Mouse (Mus musculus) megakaryocyte-erythroid progenitor cell, adult 5-6 weeks (primary cell): ENCODE measurements around the gene Pf4. TPM values are rescaled to one million over a fixed set of nuclear protein-coding genes. Genes with fewer than 3 reads are reported as not detected.
"Not testable (repeated sequence)": the region's sequence is repeated elsewhere in the genome, so short reads cannot be mapped to it uniquely, and the experiment has no call there.

Experiments used
- ATAC-seq: replicated peaks from 2 replicates; pipeline ENCODE4 v1.8.0; 2016; ENCODE audit warnings: mild to moderate bottlenecking, inconsistent platforms; ENCODE audit not compliant: severe bottlenecking, poor library complexity, low FRiP score, low TSS enrichment
- total RNA-seq, 2 experiments: library from RNA; stranded (forward) in 1 of 2; stranded (reverse) in 1 of 2; fragments of 200-1000, 215-1000 nt in 1 of 2; fragments of >200 nt in 1 of 2; fragmentation: Nextera tagmentation in 1 of 2; gene quantifications; 2 replicates each; pipeline ENCODE4 v1.2.3; 2014 to 2017

The Pf4 gene
- total RNA-seq, 2 experiments from 2014 or later: 2.3 to 40.2 TPM

GRCm38 (mm10) chr5:90783697-90784096 lies 11.5 kb downstream of the Pf4 start:
- ATAC-seq: no peak

DNA sequence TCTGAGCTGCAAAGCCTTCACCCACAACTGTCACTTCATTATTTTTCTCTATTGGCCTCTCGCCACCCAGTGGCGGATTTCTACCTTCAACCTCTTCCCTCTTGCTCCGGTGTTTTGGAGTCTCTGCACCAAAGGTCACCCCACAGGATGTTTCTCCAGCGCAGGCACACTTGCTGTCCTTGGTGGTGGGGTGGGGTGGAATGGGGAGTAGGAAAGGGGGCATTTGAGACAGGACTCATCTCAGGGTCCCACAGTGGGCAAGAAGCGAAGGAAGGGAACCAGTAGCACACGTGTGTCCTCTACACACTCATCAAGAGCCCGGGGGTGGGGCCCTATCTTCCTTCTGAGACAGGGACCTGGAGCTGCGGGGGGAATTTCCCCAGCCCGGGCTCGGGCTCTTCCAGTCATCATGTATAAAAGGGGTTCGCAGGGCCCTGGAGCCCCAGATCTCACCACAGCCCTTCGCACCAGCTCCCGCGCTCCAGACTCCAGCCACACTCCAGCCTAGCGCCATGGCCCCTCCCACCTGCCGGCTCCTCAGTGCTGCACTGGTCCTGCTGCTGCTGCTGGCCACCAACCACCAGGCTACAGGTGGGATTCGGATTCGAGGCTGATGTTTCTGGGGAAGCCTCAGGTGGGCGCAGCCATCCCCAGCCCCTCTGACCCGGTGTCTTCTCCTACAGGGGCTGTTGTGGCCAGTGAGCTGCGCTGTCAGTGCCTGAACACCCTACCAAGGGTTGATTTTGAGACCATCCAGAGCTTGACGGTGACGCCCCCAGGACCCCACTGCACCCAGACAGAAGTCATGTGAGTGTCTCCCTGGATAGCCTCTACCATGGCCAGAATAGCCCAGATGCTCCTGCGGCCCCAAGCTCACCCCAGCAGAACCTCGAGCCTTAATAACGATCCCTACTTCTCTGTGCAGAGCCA lies 13.7 kb downstream of the Pf4 start, which contains the start of gene Cxcl3:
Cxcl3 (plus strand) TSS at position 445 of the 930 bp plus-strand sequence.
- peak; percentile 82 for ATAC-seq

DNA sequence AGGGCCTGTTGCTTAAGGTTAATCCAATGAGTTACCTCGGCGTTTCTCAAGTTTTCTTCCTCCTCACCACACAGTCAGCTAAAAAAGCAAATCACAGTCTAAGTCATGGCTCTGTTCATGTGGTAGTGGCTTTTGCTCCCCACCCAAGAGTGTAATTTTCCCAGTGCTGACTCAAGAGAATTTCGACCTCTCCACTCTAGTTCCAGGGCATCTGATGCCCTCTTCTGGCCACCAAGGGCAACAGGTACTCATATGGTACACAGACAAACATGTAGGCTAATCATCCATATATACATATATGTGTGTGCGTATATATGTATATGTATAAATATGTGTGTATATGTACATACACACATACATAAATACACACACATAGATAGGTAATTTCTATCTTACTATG lies 15.9 kb downstream of the Pf4 start:
- peak; percentile 55 for ATAC-seq

DNA sequence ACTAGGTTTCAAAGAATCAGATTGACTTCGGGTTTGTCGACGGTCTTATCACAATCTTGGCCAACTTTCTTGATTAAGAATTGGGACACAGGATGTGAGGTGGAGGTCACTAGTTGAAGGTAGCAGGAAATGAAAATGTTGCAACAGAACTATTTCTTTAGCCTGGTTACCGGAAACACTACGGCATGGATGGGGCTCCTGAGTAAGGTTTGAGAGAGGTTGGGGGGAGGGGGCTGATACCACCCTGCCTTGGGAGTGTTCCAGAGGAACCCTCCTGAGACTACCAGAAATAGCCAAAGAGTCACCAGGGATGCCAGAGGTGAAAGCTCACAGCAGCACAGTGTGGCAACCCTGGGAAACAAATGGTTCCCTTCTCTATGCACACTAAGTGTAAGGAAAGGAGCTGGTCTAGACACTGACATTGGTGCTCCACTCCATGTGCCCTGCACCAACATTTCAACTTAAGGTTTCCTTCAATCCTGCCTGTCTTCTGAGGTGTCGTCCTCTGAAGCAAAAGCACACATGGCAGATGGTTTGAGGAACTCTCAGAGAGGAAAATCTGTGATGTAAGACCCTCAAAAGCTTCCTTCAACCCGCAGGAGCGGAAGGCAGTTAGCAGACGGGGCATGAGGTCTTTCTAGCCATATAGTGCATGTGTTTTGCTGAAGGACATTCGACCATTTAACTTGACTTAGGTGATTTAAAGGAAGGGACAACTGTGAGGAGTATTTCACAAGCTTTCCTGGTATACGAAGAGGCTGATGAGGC lies 17.3 kb downstream of the Pf4 start:
- ATAC-seq: no peak

DNA sequence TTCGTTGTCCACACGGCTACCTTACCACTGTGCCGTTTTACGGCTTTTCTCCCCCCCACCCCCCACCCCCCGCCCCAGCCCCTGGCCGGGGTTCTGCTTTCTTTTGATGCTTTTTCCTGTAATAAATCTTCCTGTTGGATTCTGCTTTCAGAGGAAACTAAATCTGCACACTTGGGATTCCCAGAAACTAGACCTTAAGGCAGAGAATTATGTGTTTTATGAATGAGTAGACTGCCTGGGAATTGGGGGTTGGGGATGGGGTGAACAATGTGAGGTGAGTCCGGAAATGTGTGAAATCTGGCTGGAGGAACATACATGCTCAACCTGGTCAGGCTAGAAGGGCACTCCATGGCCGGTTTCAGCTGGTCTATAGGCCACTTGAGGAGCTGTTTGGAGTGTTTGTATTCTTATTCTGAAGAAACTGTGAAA lies 17.9 kb downstream of the Pf4 start:
- ATAC-seq: no peak

- ATAC-seq: no peak
Measured at GRCm38 (mm10) chr5:90794195-90794625, 22.0 kb downstream of the Pf4 start, which contains the start of gene Cxcl15. TSS of gene Cxcl15 (plus strand) at chr5:90794534.

GRCm38 (mm10) chr5:90795392-90795791 lies 23.2 kb downstream of the Pf4 start:
- not testable (repeated sequence) for ATAC-seq

DNA sequence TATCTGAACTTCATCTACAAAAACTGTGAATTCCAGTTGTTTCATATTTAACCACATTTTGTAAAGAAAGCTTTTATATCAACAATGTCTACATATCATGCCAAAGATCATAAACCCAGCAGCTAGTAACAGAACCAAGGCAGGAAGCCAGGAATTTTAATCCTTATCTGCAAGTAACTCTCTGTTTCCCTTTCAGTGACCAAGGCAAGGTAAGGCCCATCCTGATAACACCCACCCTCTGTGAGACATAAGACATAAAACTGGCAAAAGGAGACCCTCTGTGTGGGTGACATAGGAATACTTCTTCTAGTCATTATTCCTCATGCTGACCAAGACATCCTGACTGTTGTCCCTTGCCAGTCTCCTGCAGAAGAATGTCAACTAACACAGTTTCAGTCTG lies 32.3 kb downstream of the Pf4 start:
- peak; percentile 61; the same call in 1 of the 2 replicates for ATAC-seq

GRCm38 (mm10) chr5:90806050-90806449 lies 33.8 kb downstream of the Pf4 start:
- ATAC-seq: no peak

- ATAC-seq: no peak
Measured at GRCm38 (mm10) chr5:90807176-90807950, 35.1 kb downstream of the Pf4 start.

- no peak for ATAC-seq
Measured at GRCm38 (mm10) chr5:90819756-90820155, 47.5 kb downstream of the Pf4 start.

Other genes with a start within 250 kb of the Pf4 start
- gene 5830473C10Rik, start 211.3 kb upstream of the Pf4 start, total RNA-seq (2014; fragmentation: Nextera tagmentation): not detected in 2 replicates
- not detected in 2 replicates for gene 5830473C10Rik, start 211.3 kb upstream of the Pf4 start, total RNA-seq (2017)
- gene Rassf6, start 131.8 kb upstream of the Pf4 start, total RNA-seq (2014; fragmentation: Nextera tagmentation): not detected in 2 replicates
- gene Rassf6, start 131.8 kb upstream of the Pf4 start, total RNA-seq (2017): not detected in 2 replicates
- gene Cxcl5, start 13.1 kb upstream of the Pf4 start, total RNA-seq (2014; fragmentation: Nextera tagmentation): not detected in 2 replicates
- gene Cxcl5, start 13.1 kb upstream of the Pf4 start, total RNA-seq (2017): 0.30 TPM in 1 of 2 replicates, not detected in the other
- not detected in 2 replicates for gene Ppbp, start 3.9 kb upstream of the Pf4 start, total RNA-seq (2014; fragmentation: Nextera tagmentation)
- gene Ppbp, start 3.9 kb upstream of the Pf4 start, total RNA-seq (2017): 0.80 TPM in 1 of 2 replicates, not detected in the other
- gene Cxcl3, start 13.7 kb downstream of the Pf4 start, total RNA-seq (2014; fragmentation: Nextera tagmentation): not detected in 2 replicates
- 0.42 TPM in 1 of 2 replicates, not detected in the other for gene Cxcl3, start 13.7 kb downstream of the Pf4 start, total RNA-seq (2017)
- not detected in 2 replicates for gene Cxcl15, start 22.1 kb downstream of the Pf4 start, total RNA-seq (2014; fragmentation: Nextera tagmentation)
- gene Cxcl15, start 22.1 kb downstream of the Pf4 start, total RNA-seq (2017): not detected in 2 replicates
- not detected in 2 replicates for gene Cxcl1, start 118.8 kb downstream of the Pf4 start, total RNA-seq (2014; fragmentation: Nextera tagmentation)
- 1.5 TPM in 1 of 2 replicates, not detected in the other for gene Cxcl1, start 118.8 kb downstream of the Pf4 start, total RNA-seq (2017)
- gene Cxcl2, start 131.4 kb downstream of the Pf4 start, total RNA-seq (2014; fragmentation: Nextera tagmentation): not detected in 2 replicates
- gene Cxcl2, start 131.4 kb downstream of the Pf4 start, total RNA-seq (2017): 5.2 and 9.9 TPM in 2 replicates
- 20.6 and 24.1 TPM in 2 replicates for gene Mthfd2l, start 158.7 kb downstream of the Pf4 start, total RNA-seq (2014; fragmentation: Nextera tagmentation)
- gene Mthfd2l, start 158.7 kb downstream of the Pf4 start, total RNA-seq (2017): 16.1 and 19.1 TPM in 2 replicates